Mouse (Mus musculus) urinary bladder, postnatal 14 days (tissue): ENCODE results near the gene Dap.

Source experiments
- DNase-seq: peaks from one replicate; pipeline ENCODE4 v3.0.0; 2021; ENCODE audit warnings: low spot score

Gene Dap

DNA sequence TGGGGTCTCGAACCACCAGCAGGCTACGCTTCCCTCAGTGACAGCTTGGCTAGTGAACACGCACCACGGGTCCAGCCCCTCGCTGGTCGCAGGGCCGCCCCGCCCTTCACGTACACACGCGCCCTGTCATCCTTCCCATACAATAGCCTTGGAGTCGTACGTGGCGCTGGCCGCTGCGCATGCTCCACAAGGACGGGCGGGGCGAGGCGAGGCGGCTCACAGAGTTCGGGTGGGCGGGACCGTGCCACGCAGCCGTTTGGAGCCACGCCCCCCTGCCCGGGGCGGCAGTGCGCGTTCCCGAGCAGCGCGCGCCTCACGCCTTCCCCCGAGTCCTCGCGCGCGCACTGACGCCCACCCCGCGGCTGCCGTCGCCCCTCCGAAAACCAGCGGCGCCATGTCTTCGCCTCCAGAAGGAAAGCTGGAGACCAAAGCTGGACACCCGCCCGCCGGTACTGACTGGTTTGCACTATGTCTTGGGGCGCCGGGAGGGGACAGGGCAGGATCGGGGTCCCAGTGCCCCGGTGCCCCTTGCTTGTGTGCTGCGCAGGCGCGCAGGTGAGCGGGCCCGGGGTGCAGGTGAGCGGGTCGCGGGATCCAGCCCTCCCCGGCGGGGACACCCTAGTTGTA lies at the start of gene Dap:
Dap (plus strand) TSS at position 180 of the 627 bp plus-strand sequence.
- peak; percentile 99 for DNase-seq

DNA sequence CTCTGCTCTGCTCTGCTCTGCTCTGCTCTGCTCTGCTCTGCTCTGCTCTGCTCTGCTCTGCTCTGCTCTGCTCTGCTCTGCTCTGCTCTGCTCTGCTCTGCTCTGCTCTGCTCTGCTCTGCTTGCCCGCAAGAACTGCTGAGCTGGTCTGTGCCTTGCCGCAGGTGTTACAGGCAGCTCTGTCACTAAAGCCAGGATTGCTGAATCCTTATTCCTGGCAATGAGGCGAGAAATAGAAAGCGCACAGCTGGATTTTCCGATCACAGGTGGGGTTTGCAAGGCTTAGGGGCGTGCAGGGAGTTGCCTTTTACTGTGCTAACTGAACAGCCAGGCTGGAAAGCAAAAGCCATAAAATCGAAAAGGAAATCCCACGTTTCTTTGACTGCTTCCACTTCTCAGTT lies 47.5 kb upstream of the Dap start:
- DNase-seq: no peak

DNA sequence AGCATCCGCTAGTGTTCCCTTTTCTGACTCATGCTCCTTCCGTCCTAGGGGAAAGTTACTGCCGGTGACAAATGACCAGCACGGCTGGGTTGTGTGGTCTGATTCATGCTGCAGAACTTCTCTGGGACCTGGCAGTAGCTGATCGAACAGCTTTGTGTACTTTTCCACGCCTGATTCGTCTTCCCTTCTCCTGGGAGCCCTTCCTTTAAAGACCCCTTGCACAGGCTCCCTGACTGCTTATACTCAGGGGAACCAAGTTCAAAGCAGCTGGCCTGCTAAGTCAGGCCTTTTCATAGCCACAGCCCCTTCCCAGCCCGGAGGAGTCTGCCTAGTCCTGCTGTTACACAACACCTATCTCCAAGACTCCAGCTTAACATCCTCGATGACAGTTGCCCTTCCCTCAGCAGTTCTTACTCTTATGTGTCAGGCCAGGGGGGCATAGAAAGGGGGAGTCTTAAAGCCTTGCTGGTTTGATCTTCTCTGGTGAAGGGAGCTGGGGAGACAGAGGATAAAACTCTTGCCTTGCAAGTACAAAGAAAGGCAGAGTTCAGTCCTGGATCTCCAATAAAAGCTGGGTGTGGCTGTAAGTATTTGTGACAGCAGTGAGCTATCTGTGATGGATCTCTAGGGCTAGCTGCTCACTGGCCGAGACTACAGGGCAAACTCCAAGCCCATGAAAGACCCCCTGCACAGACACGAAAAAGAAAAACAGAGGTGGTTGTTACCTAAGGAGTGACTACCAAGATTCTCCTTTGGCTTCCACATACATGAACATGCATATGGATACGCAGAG lies 39.3 kb upstream of the Dap start:
- peak; percentile 66 for DNase-seq

DNA sequence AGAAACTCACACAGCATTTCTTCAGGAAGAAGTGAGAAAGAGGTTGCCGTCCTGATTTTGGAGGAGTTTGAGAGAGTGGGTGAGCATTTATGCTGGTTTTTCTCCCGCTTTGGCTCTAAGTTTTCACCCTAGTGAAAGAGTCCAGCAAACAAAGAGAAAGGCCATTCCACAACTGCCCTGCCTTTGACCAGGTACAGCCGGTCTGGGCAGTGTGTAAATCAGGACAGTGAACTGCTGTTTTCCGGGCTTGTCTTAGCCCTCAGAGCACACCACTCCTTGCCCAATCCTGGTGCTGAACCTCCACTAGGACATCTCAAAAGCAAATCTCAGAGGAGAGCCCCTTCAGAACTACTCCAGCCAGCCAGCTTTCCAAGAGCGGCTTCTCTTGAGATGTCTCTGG lies 38.6 kb upstream of the Dap start:
- DNase-seq: peak; percentile 74

DNA sequence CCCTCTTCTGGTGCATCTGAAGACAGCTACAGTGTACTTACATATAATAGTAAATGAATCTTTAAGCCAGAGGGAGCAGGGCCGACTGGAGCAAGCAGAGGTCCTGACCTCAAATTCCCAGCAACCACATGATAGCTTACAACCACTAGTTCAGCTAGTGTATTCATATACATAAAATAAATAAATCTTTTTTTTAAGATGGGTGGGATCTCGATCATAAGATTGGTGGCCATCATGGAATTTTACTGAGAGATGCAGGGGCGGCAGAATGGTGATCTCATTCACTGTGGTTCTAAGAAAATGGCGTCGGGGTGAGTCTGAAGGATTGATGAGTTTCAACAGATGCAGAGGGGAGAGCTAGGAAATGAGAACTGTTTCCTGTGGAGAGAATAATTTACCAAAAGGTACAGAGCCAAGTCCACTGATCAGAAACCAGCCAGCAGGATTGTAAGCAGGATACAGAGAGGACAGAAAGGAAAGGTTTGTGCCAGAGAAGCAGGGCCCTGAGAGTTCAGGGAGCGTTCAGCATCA lies 37.7 kb upstream of the Dap start:
- DNase-seq: no peak

DNA sequence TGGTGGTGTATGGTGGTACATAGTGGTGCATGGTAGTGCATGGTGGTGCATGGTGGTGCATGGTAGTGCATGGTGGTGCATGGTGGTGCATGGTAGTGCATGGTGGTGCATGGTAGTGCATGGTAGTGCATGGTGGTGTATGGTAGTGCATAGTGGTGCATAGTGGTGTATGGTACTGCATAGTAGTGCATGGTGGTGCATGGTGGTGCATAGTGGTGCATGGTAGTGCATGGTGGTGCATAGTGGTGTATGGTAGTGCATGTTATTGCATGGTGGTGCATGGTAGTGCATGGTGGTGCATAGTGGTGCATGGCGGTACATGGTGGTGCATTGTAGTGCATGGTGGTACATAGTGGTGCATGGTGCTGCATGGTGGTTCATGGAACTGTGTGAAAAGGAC lies 31.6 kb upstream of the Dap start:
- no peak for DNase-seq

DNA sequence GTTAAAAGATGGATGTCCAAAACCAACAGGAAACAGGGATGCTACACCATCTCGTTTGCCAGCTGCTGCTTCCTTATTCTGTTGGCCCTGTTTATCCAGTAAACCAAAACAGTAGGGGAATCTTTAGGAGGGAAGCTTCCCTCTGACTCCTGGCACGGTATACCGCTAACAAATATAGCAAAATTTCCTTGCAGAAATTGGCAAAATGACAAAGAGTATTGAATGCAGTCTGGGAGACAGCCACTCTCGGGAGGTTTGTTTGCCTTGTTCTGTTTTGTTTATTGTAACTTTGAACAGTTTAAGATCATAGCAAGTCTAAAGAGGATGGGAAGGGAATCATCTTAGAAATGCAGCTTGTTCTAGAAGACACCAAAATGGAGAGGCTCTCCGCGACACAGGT lies 28.3 kb upstream of the Dap start:
- no peak for DNase-seq

DNA sequence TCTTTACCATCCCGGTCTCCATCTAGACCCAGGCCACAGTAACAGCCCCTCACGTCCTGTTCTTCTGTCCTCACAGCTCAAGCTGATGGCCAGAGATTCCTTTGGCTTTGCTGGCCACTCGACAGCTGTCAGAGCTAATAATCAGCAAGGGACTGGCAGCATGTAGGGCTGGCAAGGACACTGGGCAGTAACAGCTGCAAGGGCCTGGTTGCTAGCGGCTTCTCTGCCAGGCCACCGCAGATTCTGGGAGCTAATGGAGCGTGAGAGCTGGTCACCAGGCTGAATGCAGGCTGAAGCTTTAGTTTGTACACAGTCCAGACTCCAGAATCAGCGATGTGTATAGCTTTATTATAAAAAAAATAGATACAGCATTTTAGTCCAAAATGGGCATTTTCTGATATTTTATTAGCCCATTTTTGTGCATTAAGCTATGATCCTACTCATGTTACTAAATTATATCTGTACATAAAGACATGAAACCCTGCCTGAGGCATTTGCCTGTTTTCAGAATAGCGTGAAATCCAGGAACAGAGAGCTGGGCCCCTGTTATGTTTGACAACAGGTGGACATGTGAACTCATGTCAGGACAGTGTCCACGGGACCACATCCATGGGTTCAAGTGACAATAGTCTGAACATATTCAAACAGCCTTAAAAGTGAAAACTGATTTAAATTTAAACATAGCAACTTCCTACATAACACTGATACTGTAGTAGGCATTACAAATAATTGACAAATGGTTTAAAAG lies 16.6 kb upstream of the Dap start:
- DNase-seq: no peak

DNA sequence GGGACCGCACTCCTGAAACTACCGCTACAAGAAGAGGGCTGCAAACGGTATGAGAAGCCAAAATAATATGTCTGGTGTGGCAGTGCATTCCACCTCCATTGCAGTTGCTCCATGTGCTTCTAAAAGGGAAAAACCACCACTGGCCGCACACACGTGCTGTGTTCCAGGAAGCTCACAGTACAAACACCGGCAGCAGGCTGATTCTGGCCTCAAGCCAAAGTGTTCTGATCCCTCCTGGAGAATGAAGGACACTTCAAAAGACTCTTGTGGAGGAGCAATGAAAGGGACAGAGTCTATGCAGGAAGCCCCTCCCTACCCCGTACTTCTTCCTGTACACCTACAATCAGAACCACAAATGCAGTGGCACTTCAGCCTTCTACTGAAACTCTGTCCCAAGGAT lies 12.2 kb upstream of the Dap start:
- peak; percentile 43 for DNase-seq

DNA sequence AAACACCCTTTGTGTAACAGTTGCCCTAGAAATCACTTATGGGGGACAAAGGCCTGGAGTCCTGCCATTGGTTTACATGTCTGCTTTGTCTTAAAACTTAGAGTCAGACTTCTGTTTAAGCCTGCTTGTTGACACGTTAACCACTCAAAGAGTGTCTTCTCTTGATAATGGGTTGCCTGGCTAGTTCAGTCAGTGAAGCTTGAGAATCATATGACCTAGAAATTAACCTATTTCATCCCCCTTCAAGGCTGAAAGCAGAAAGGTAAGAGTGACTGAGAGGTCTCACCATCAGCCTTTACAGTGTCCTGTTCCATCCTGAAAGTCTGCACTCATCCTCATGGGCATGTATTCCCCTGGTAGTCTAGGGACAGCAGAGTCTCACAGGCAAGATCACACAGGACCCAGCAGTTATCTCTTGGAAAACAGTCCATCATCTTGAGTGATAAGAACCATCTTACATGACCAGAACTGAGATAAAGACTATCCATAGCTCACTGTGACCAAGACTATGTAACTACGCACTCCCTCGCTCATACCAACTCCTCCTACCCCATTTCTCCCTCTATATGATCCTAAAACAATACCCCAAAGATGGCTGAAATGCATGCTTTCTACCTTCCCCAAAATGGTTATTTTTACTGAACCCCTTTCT lies 10.4 kb upstream of the Dap start:
- DNase-seq: no peak

DNA sequence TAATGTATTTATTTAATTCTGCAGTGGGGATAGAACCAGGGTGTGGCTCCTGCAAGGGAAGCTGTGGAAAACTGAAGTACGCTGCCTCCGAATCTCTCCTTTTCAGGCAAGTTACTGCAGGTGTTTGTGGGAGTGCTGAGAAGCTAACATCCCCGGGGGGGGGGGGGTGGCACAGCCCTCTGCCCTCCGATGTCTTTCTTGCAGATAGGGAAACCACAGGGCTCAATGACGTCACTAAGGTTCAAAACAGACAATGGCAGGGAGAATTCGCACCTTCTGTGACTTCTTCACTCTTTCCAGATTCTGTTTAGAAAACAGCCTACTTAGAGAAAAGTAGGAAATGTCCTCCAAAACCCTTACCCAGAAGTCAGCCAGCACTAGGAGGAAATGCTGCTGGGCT lies 1.9 kb upstream of the Dap start:
- DNase-seq: no peak

DNA sequence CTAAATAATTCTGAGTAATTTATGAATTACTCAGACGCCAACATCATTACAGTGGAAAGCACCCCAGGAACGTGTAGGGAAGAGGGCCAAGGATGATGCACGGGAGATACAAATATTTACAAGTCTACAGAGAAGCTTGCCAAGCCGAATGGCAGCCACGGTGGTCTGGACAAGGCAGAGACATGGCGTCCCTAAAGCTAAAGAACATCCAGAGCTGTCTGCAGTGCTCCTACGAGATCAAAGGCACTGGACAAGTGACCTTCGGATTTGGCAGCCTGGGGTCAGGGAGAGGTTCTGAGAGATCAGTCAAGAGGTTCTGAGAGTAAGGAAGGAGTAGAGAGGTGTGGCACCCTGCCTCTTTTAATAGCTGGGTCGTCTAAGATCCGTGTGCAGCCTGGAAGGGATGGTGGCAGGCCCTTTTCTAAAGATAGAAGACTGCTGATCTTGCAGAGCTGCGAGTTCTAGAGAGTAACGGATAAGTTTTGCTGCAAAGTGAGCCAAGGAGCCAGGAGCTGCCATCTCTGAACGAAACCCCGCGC lies 449 bp upstream of the Dap start:
- DNase-seq: peak; percentile 37

DNA sequence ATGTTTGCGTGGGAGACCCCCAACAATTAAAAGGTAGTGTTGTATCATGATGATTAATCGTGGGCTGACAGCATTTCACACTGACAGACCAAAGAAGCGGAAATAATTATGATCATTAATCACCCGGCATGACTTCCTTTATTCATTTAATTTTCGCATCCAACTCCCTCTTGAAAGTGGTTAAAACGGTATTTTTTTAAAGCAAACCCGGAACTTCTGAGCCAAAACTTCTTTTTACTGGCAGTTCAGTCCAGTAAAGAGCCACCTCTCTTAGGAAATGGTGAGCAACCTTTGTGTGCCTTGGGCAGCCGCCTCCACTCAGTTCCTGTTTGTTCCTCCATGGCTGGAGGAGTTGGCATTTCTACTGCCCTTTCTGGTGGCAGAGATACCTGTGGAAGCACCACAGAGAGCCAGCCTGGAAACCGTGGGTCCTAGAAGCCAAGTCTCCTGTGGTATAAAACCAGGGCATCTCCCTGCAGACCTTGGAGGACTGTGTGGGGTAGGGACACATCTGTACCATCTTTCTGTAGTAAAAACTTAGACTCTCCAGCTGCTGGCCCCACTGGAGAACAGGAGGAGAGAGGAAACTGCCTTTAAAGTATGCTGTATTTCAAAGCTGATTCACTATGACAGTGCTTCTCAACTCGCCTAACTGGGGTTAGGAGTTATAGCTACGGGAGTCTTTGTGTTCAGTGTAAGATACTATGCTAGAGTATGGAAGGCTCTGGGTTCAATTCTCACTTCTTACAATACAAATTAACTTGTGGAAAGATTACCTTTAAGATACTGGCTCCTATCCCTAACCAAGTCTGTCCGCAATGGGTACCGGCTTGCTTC lies 910 bp downstream of the Dap start:
- DNase-seq: peak; percentile 36

DNA sequence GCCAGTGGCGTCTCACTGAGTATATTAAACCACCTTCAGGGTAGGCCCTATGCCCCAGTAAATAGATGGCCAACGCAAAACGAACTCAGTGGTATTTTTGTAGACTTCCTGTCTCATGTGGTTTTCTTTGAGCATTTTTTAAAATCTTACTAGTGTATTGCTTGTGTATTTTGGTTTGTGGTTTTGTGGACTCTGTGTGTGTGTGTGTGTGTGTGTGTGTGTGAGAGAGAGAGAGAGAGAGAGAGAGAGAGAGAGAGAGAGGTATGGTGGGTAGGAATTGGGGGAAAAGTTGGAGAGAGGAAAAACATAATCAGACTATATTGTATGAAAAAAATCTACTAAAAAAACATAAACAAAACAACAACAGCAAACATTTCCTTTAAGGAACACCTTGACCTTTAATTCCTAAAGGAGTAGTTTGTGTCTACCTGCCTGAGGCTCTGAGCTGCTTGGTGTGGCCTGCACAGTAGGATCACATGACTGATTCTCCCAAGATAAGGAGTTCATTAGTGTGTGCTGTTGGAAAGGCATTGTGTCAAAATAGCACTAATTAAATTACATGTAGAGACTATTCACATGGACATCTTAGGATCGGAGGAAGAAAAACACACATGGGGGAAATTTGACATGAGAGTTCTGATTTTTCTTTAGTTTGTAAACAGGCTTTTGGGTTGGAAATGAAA lies 1.7 kb downstream of the Dap start:
- DNase-seq: no peak

DNA sequence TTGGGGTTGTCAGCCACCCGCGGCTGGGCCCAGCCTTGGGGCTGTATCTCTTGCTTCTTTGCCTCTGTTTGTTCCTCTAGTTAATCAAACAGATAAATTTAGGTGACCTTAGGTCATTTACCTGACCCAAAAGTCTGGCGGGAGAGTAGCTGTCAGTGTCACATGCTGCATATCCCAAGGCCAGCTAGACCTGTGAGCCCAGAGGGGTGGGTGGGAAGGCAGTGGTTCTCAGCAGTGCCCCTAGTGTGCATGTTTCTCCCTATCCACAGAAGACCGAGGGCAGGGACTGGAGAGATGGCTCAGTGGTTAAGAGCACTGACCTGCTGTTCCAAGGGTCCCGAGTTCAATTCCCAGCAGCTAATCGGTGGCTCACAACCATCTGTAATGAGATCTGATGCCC lies 2.4 kb downstream of the Dap start:
- no peak for DNase-seq

DNA sequence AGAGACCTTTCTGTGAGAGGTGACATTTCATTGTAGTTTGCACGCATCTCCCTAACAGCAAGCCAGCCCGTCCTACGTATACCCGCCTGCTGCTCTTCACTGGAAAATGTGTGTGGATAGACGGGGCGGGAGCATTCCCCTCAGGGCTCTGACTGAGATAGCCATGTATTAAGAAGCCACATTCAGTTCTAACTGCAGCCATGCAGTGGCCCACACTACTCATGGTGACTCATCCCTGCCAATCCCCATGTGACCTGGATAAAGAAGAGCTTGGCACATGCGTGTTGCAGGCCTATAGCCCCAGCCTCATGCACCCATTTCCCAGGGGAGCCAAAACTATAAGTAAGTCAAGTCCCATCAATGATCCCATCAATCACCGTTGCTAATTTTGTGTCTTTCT lies 3.7 kb downstream of the Dap start:
- no peak for DNase-seq

DNA sequence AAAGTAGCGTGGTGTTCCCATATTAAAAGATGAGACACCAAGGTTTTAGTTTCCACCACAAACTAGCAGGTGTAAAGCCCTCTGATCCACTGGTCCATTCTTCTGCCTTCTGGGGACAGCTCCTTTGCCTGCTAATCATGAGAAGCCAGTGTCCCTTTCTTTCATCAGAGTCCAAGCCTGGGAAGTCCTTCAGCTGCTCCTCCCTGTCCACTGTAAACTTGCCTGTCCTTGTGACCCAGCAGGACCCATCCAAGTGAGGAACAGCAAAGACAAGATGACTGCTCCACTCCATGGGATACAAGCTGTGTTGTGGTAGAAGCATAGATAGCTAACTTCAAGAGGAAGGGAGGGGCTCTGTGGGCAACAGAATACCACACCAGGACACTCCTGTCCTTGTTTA lies 8.9 kb downstream of the Dap start:
- no peak for DNase-seq

DNA sequence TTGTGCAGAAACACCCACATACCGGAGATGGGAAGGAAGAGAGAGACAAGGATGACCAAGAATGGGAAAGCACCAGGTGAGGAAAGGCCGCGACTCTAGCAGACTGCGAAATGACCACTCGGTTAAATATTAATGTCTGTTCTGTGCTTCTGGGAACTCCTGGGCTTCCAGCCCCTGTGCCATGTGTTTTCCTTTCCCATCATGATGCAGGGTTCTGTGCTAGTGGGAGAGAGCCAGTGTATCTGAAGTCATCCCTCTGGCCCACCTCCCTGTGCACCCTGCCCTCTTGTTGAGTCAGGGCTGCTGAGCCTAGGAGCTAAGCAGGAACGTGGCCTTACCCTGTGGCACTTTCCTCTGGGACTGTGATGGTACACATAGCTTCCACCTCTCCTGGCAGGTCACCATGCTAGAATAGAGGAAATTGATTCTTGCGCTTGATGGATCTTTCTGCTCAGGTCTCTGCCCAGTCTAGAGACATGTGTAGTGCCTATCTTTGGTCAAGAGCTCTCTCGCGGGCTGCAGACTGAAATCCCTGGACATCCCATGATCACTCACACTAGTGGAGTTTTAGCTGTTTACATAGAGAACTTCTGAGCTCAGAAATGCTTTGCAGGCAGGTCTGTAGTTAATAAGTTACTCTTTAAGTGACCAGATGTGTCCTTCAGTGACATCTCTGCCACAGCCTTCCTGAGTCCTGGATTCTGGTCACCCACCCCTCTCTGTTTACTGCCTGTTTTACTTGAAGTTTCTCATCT lies 11.9 kb downstream of the Dap start:
- no peak for DNase-seq

DNA sequence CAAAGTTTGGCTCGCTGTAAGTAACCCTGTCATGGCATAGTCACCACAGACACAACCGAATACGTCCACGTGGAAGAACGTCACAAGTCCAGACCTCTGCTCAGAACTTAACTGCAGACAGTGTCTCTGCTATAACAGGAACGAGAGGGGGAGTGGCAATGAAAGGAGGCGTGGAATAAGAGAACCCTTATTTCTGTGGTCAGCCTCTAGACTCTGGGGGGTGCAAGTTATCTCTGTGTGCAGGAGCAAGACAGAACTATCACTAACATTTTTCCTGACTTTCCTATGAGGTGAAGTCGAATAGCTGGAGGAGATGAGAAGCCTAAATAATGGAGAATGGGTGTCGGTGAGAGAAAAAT lies 12.4 kb downstream of the Dap start:
- DNase-seq: no peak

DNA sequence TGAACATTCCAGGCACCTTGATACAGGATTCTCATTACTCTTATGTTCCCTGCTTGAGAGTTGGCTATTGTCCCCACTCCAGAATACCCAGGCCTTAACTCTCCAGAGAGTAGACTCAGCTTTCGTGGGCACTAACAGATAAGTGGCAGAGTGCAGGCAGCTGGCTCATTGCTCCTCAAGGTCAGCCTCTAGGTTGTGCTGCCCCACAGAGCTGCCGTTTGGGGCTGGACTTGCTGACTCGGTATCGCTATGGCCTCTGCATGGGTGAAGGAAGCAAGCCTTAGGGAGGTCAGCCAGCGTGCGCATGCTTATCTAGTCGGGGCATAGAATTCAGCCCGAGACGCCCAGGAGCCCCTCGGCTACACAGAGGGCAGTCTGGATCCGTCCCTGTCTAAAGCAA lies 13.3 kb downstream of the Dap start:
- no peak for DNase-seq
